Mouse (Mus musculus) testis, adult 2 months (tissue): ENCODE data around the gene Fndc11.

Experiments used
- CTCF ChIP-seq: fragments of 200-500 bp; IDR thresholded peaks from 2 replicates; pipeline ENCODE4 v1.5.1; 2012; ENCODE audit warnings: low read depth, mild to moderate bottlenecking, inconsistent platforms, low read length, moderate library complexity; ENCODE audit not compliant: control insufficient read depth, insufficient read depth, insufficient replicate concordance
- POLR2A ChIP-seq: fragments of 200-500 bp; IDR thresholded peaks from 2 replicates; pipeline ENCODE4 v1.6.1; 2012; ENCODE audit warnings: low read depth, mild to moderate bottlenecking, inconsistent platforms, low read length, moderate library complexity; ENCODE audit not compliant: control insufficient read depth

- TF ChIP-seq POLR2A (no peak), CTCF (no peak)
Observed at GRCm38 (mm10) chr2:181206118-181206517, 13.7 kb upstream of the Fndc11 start.
